Mouse (Mus musculus): Measurements from ENCODE around the gene Prr32. TPM values are rescaled to one million over a fixed set of nuclear protein-coding genes. Genes with fewer than 3 reads are reported as not detected.

Gene Prr32
- polyA plus RNA-seq (2014; fragmentation: Nextera tagmentation; extraction: Ambion mirVana), result 0.24 TPM in 1 of 2 replicates, not detected in the other

DNA sequence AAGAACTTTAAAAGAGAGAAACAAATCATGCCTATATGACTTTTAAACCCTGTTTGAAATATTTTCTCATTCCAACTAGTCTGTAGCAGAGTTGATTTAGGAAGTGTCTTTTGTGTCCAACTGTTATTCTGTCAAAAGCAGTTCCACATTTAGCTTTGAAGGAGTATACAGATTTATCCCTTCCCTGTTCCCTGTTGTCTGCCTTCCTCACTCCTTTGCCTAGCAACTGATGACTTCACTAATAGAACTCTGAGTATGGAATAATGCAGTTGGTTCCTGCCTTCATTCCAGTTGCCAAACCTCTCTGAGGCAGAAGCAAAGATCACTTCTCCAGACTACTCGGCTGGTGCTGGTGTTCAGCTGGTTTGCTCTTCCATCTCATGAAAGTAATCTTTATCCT lies at the start of gene Prr32:
Gene Prr32 (plus strand): TSS at position 301 of the 400 bp plus-strand sequence.
- H3K4me1 ChIP-seq (ENCODE audit: control insufficient read depth in 2 of 2, insufficient read depth in 2 of 2, low read length in 2 of 2), result no peaks in the 10 kb centered on the region
- H3K27ac ChIP-seq (replicated peaks in 1 of 2; ENCODE audit: control insufficient read depth in 1 of 2, insufficient read depth in 1 of 2, low read depth in 2 of 2, low read length in 2 of 2), result no peak within 1 kb of the TSS
- H3K4me2 ChIP-seq (ENCODE audit: low read length), result no peak within 1 kb of the TSS
- H3K9ac ChIP-seq (ENCODE audit: low read length), result no peak within 1 kb of the TSS
- 71% methylated on average over 1 of the region's 1 CpGs for WGBS
- no peaks in the 10 kb centered on the region for H3K9me3 ChIP-seq (ENCODE audit: control insufficient read depth, low read length)
- no peak within 1 kb of the TSS for H3K4me3 ChIP-seq (ENCODE audit: control insufficient read depth in 1 of 2, insufficient read depth in 1 of 2, low read depth in 1 of 2, low read length in 2 of 2)
- no peak for ATAC-seq (ENCODE audit: insufficient number of reproducible peaks, insufficient read depth, low FRiP score, low read depth)
- no peaks in the 10 kb centered on the region for H3K27me3 ChIP-seq (ENCODE audit: control insufficient read depth, insufficient read depth, low read length)
- no peaks in the 10 kb centered on the region for H3K36me3 ChIP-seq (ENCODE audit: control insufficient read depth, insufficient read depth, low read length)
